ENCODE assay signal across 18 mouse cellular contexts in the genomic region with DNA sequence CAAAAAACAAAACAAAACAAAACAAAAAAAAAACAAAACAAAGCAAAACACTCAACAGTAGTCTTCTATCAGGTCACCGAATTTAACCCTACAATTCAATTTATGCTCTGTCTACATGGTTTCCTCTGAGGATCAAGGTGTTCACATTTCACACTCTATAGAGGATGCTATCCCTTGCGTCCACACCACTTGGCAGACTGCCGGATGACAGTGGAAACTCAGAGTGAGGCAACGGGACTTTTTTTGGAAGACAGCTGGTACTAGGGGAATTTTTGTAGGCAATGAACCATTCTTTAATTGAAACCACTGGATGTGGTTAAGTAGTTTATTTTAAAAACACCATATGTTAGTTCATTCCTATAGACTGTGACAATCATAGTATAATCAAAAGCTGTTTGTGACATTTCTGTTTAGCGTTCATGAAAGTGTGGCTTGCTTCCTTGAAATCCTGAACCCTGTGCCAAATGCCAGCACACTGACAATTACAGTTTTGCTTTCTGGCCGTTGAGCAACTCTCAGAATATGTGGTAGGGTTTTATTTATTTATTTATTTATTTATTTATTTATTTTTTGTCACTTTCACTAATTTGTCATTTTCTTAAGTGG.
A peak's percentile ranks its signal among the peaks of the same experiment; 100 is the strongest.
DNase-seq lines count a peak whose midpoint lies in the region; ATAC-seq and TF ChIP-seq lines count a peak whose summit lies in the region.
"Had no signal": no experiment of that assay in that cellular context is flagged by ENCODE, and none has a peak within 500 bp of the region (broad histone marks: within the 10 kb centered on the region; RNA-seq: fewer than 3 reads in every experiment).

No protein-coding gene starts in this region.

- no peaks in the 10 kb centered on the region for H3K36me3 ChIP-seq in myocyte (ENCODE audit: control insufficient read depth, insufficient read depth)
- no peaks in the 10 kb centered on the region for H3K36me3 ChIP-seq in intestine, embryonic 15.5 days
- H3K36me3 ChIP-seq: hindbrain, embryonic 12.5 days; limb, embryonic 13.5 days; neural tube, embryonic 15.5 days had no signal

- 76% methylated on average over 6 of the region's 6 CpGs for WGBS in intestine, embryonic 15.5 days

- peak overlapping the region; percentile 41 for H3K4me2 ChIP-seq in myocyte (ENCODE audit: low read depth)
- H3K4me2 ChIP-seq in intestine, embryonic 15.5 days (replicated peaks), result no peak overlapping the region
- H3K4me2 ChIP-seq: hindbrain, embryonic 12.5 days; limb, embryonic 13.5 days; midbrain, embryonic 11.5 days; neural tube, embryonic 15.5 days had no signal

- no peaks in the 10 kb centered on the region for H3K27me3 ChIP-seq in myocyte (ENCODE audit: control insufficient read depth, insufficient read depth, insufficient read length)
- no peaks in the 10 kb centered on the region for H3K27me3 ChIP-seq in intestine, embryonic 15.5 days (replicated peaks)
- H3K27me3 ChIP-seq: hindbrain, embryonic 12.5 days; limb, embryonic 13.5 days; neural tube, embryonic 15.5 days had no signal

- H3ac ChIP-seq in myocyte (ENCODE audit: control insufficient read depth, insufficient read length), result no peak overlapping the region

- H3K27ac ChIP-seq in intestine, embryonic 15.5 days, result no peak overlapping the region
- H3K27ac ChIP-seq: heart, adult 2 months; hindbrain, embryonic 12.5 days; kidney, postnatal 0 days; limb, embryonic 13.5 days; neural tube, embryonic 15.5 days; stomach, postnatal 0 days had no signal

- ATAC-seq in intestine, embryonic 15.5 days, result no peak
- ATAC-seq: intestine, embryonic 16.5 days had no signal

- H3K9me3 ChIP-seq in intestine, embryonic 15.5 days, result no peaks in the 10 kb centered on the region
- H3K9me3 ChIP-seq: hindbrain, embryonic 12.5 days; limb, embryonic 13.5 days; neural tube, embryonic 15.5 days had no signal

- no peak overlapping the region for H3K9ac ChIP-seq in intestine, embryonic 15.5 days
- H3K9ac ChIP-seq: hindbrain, embryonic 12.5 days; limb, embryonic 13.5 days; neural tube, embryonic 15.5 days had no signal

- H3K4me3 ChIP-seq in myocyte, result no peak overlapping the region
- H3K4me3 ChIP-seq in intestine, embryonic 15.5 days (replicated peaks), result no peak overlapping the region
- H3K4me3 ChIP-seq: heart, adult 2 months; hindbrain, embryonic 12.5 days; limb, embryonic 13.5 days; neural tube, embryonic 15.5 days had no signal

- no peaks in the 10 kb centered on the region for H3K79me2 ChIP-seq in myocyte (ENCODE audit: control insufficient read depth, insufficient read depth)

- no peaks in the 10 kb centered on the region for H3K4me1 ChIP-seq in intestine, embryonic 15.5 days (replicated peaks)

- no peak for TF ChIP-seq POLR2A in myocyte (IDR thresholded peaks at IDR 0.05; ENCODE audit: insufficient read length, low read depth)

- DNase-seq in adrenal gland, postnatal 25 days, result peak; percentile 10
- no peak for DNase-seq in adrenal gland, adult 18-20 months (ENCODE audit: low spot score in 2 of 2)
- DNase-seq in heart, adult 11 months, result peak; percentile 39
- no peak for DNase-seq in heart, adult 9 months (ENCODE audit: low spot score in 2 of 2)
- peak; percentile 34 for DNase-seq in right cerebral cortex, adult 18-20 months
- DNase-seq in right cerebral cortex, postnatal 25 days, result no peak
- DNase-seq: heart, adult 2 months; retina, postnatal 1 day; thymus, postnatal 36 days had no signal

TF ChIP-seq in myocyte, 11 proteins besides CTCF, POLR2A, EP300 and RAD21:
- TF ChIP-seq MYOG (IDR thresholded peaks at IDR 0.05; ENCODE audit: control insufficient read depth in 1 of 3, insufficient read depth in 1 of 3, insufficient read length in 2 of 3, low read depth in 2 of 3), result peak in 1 of 3 experiments; percentile 11
- TF ChIP-seq TCF12 (IDR thresholded peaks at IDR 0.05; ENCODE audit: insufficient read depth, poor library complexity, severe bottlenecking), result no peak
- peak in 2 of 3 experiments; percentile 18 to 23 for TF ChIP-seq MYOD1 (IDR thresholded peaks at IDR 0.05; ENCODE audit: control insufficient read depth in 1 of 3, insufficient read length in 2 of 3, low read depth in 2 of 3)

Comparison
In these comparisons a context has a peak if more than half of its experiments do, and no peak if none do; other contexts are left out.
1. DNase-seq: peak in adrenal gland, postnatal 25 days (single experiment), heart, adult 11 months (single experiment) and right cerebral cortex, adult 18-20 months (single experiment); none in adrenal gland, adult 18-20 months (0 of 2), heart, adult 9 months (0 of 2) and right cerebral cortex, postnatal 25 days (single experiment).